Mouse (Mus musculus) spleen, adult 12 weeks (tissue): ENCODE measurements at regions not wholly inside any gene's neighbourhood (a gene's known extent, or its start where the extent isn't known, plus 50 kb on each side); places are given as distances from the start of the nearest gene placed in this dataset.

Source experiments
- DNase-seq: peaks from one replicate; pipeline ENCODE4 v3.0.0; 2022; ENCODE audit warnings: low spot score

GRCm38 (mm10) chr1:76717639-76718292 lies 797.1 kb downstream of the Epha4 start:
- DNase-seq = no peak

GRCm38 (mm10) chr1:76724453-76724852 lies 790.4 kb downstream of the Epha4 start:
- DNase-seq = no peak

- DNase-seq = no peak
Measured at GRCm38 (mm10) chr1:76737003-76737402, 777.9 kb downstream of the Epha4 start.

- DNase-seq = no peak
Measured at GRCm38 (mm10) chr1:76737663-76738062, 777.2 kb downstream of the Epha4 start.

GRCm38 (mm10) chr1:76772694-76773093 lies 742.2 kb downstream of the Epha4 start:
- no peak for DNase-seq

GRCm38 (mm10) chr1:76786871-76787270 lies 728.0 kb downstream of the Epha4 start:
- no peak for DNase-seq

- DNase-seq = no peak
Measured at GRCm38 (mm10) chr1:76793438-76793837, 721.5 kb downstream of the Epha4 start.

GRCm38 (mm10) chr1:76819906-76820305 lies 695.0 kb downstream of the Epha4 start:
- DNase-seq = no peak

- no peak for DNase-seq
Measured at GRCm38 (mm10) chr1:76821610-76822009, 693.3 kb downstream of the Epha4 start.

- DNase-seq = no peak
Measured at GRCm38 (mm10) chr1:76829690-76830089, 685.2 kb downstream of the Epha4 start.

GRCm38 (mm10) chr1:76832311-76832710 lies 682.6 kb downstream of the Epha4 start:
- no peak for DNase-seq

GRCm38 (mm10) chr1:76835028-76835683 lies 679.7 kb downstream of the Epha4 start:
- DNase-seq = no peak

- no peak for DNase-seq
Measured at GRCm38 (mm10) chr1:76849346-76849745, 665.5 kb downstream of the Epha4 start.

- no peak for DNase-seq
Measured at GRCm38 (mm10) chr1:76866304-76866968, 648.5 kb downstream of the Epha4 start.

GRCm38 (mm10) chr1:76873207-76873606 lies 641.7 kb downstream of the Epha4 start:
- DNase-seq = no peak

GRCm38 (mm10) chr1:76880111-76880782 lies 634.6 kb downstream of the Epha4 start:
- no peak for DNase-seq

GRCm38 (mm10) chr1:76880783-76881145 lies 634.1 kb downstream of the Epha4 start:
- DNase-seq = no peak

- no peak for DNase-seq
Measured at GRCm38 (mm10) chr1:76896152-76896864, 618.6 kb downstream of the Epha4 start.

GRCm38 (mm10) chr1:76897431-76897830 lies 617.5 kb downstream of the Epha4 start:
- no peak for DNase-seq

GRCm38 (mm10) chr1:76911472-76911871 lies 603.4 kb downstream of the Epha4 start:
- DNase-seq = no peak

- DNase-seq = no peak
Measured at GRCm38 (mm10) chr1:76919541-76919940, 595.3 kb downstream of the Epha4 start.

GRCm38 (mm10) chr1:76920634-76921033 lies 594.3 kb downstream of the Epha4 start:
- no peak for DNase-seq
